Mouse (Mus musculus) midbrain, embryonic 16.5 days (tissue): ENCODE results near the gene Acsl5. TPM values are rescaled to one million over a fixed set of nuclear protein-coding genes. Genes with fewer than 3 reads are reported as not detected.

ENCODE experiments used
- ATAC-seq: fragments of 200-750 bp; cut with Nextera tagmentation; 2 replicates; pipeline ENCODE4 v1.8.0; 2017; ENCODE audit warnings: moderate TSS enrichment
- H3K27ac ChIP-seq: fragments of 300-500 bp; sonication (generic); 2 replicates; pipeline ENCODE4 v1.5.1; 2014; ENCODE audit warnings: mild to moderate bottlenecking, low read length, mixed read lengths
- H3K27me3 ChIP-seq: fragments of 300-500 bp; sonication (generic); 2 replicates; pipeline ENCODE4 v1.6.1; 2014; ENCODE audit warnings: low read depth, low read length, mixed read lengths; ENCODE audit not compliant: control insufficient read depth, insufficient read depth
- H3K36me3 ChIP-seq: fragments of 300-500 bp; sonication (generic); 2 replicates; pipeline ENCODE4 v1.6.1; 2014; ENCODE audit warnings: mild to moderate bottlenecking, low read length, moderate library complexity, mixed read lengths; ENCODE audit not compliant: control insufficient read depth, insufficient read depth
- H3K4me1 ChIP-seq: fragments of 300-500 bp; sonication (generic); 2 replicates; pipeline ENCODE4 v1.6.1; 2014; ENCODE audit warnings: mild to moderate bottlenecking, low read length, mixed read lengths; ENCODE audit not compliant: control insufficient read depth, insufficient read depth
- H3K4me2 ChIP-seq: fragments of 300-500 bp; sonication (generic); 2 replicates; pipeline ENCODE4 v1.6.1; 2014; ENCODE audit warnings: mild to moderate bottlenecking, low read length, mixed read lengths
- H3K4me3 ChIP-seq: fragments of 300-500 bp; sonication (generic); 2 replicates; pipeline ENCODE4 v1.5.1; 2014; ENCODE audit warnings: low read depth, mild to moderate bottlenecking, low read length, moderate library complexity, mixed read lengths
- H3K9ac ChIP-seq: fragments of 300-500 bp; sonication (generic); 2 replicates; pipeline ENCODE4 v1.6.1; 2014; ENCODE audit warnings: low read depth, low read length, mixed read lengths
- H3K9me3 ChIP-seq: fragments of 300-500 bp; sonication (generic); replicated peaks from 2 replicates; pipeline ENCODE4 v1.6.1; 2014; ENCODE audit warnings: mild to moderate bottlenecking, low read length, mixed read lengths; ENCODE audit not compliant: control insufficient read depth, poor library complexity, severe bottlenecking
- WGBS: fragments of 180-500 bp; shearing (Covaris S2); extraction: QIAGEN DNeasy Blood & Tissue Kit; methylation state at CpG from one replicate; pipeline ENCODE4 v1.1.7; 2014; 5-methylcytosine and 5-hydroxymethylcytosine counted together
- polyA plus RNA-seq: library from polyadenylated mRNA; unstranded; fragments of >200 nt; fragmentation: Nextera tagmentation; extraction: Ambion mirVana; gene quantifications from 2 replicates; pipeline ENCODE4 v1.2.1, GENCODE M21; 2015

Gene Acsl5
- polyA plus RNA-seq, 1 experiment from 2014 or later = 14.7 TPM

DNA sequence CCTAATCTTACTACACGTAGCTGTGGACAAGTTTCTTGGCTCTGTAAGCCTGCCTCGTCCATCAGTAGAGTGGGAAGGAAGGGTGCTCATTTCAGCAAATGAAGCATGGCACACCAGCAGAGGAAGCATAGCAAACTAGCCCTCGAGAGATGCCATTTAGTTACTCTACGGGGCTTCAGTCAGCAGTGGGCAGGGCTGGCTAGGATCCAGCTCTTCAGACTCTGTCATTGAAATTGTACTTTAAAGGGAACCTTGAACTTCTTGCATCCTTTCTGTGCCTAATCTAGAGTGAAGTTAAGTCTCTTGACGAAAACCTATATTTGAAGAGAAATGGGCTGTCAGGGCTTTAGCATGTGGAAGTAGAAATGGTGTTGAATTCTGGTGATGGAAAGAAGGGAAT is 67.8 kb downstream of the Acsl5 start:
- 84% methylated on average over 5 of the region's 5 CpGs for WGBS
- no peak for ATAC-seq
- no peak overlapping the region for H3K4me2 ChIP-seq
- H3K36me3 ChIP-seq = peaks cover 9% of the 10 kb centered on the region; the same call in 1 of the 2 replicates
- no peak overlapping the region for H3K9ac ChIP-seq
- no peak overlapping the region for H3K27ac ChIP-seq
- no peak overlapping the region for H3K4me3 ChIP-seq
- H3K27me3 ChIP-seq = no peaks in the 10 kb centered on the region
- H3K9me3 ChIP-seq = no peaks in the 10 kb centered on the region
- H3K4me1 ChIP-seq = peaks cover 18% of the 10 kb centered on the region

GRCm38 (mm10) chr19:55322604-55323003 is 70.9 kb downstream of the Acsl5 start:
- Histone ChIP-seq H3K4me3 (no peak overlapping the region), H3K36me3 (peaks cover 13% of the 10 kb centered on the region), H3K4me2 (no peak overlapping the region), H3K9me3 (no peaks in the 10 kb centered on the region), H3K9ac (no peak overlapping the region), H3K27ac (no peak overlapping the region), H3K4me1 (peaks cover 3% of the 10 kb centered on the region), H3K27me3 (no peaks in the 10 kb centered on the region)
- ATAC-seq = no peak
- WGBS = 95% methylated on average over 8 of the region's 8 CpGs

DNA sequence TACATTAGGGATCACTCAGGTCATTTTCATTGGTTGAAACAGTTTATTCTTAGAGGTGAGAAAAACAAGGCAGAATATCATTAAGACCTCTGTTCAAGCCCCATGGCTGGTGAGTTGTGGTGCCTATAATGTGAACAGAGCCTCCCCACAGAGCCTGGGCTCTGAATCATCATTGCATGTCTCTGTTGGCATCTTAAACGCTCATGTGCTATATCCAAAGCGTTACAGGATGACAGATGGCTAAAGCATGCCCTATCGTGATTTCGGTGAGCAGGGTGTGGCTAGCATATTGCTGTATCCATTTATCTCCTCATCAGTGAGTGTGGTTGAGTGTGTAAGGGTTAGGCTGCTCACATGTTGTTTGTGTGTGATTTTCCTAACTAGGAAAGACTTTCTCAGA is 75.8 kb downstream of the Acsl5 start:
- WGBS = 90% methylated on average over 4 of the region's 4 CpGs
- no peak overlapping the region for H3K4me2 ChIP-seq
- H3K4me1 ChIP-seq = no peaks in the 10 kb centered on the region
- no peak for ATAC-seq
- H3K27ac ChIP-seq = no peak overlapping the region
- no peak overlapping the region for H3K4me3 ChIP-seq
- H3K27me3 ChIP-seq = no peaks in the 10 kb centered on the region
- no peak overlapping the region for H3K9ac ChIP-seq
- peaks cover 26% of the 10 kb centered on the region for H3K36me3 ChIP-seq
- H3K9me3 ChIP-seq = no peaks in the 10 kb centered on the region

GRCm38 (mm10) chr19:55331776-55332175 is 80.0 kb downstream of the Acsl5 start:
- H3K4me3 ChIP-seq = no peak overlapping the region
- H3K9me3 ChIP-seq = no peaks in the 10 kb centered on the region
- no peak overlapping the region for H3K4me2 ChIP-seq
- no peak for ATAC-seq
- WGBS = 96% methylated on average over 5 of the region's 5 CpGs
- peaks cover 13% of the 10 kb centered on the region; the same call in 1 of the 2 replicates for H3K36me3 ChIP-seq
- H3K27ac ChIP-seq = no peak overlapping the region
- peaks cover 4% of the 10 kb centered on the region for H3K4me1 ChIP-seq
- no peak overlapping the region for H3K9ac ChIP-seq
- H3K27me3 ChIP-seq = no peaks in the 10 kb centered on the region

- H3K4me3 ChIP-seq = no peak overlapping the region
- H3K4me2 ChIP-seq = no peak overlapping the region
- H3K27ac ChIP-seq = no peak overlapping the region
- H3K9ac ChIP-seq = no peak overlapping the region
- no peaks in the 10 kb centered on the region for H3K9me3 ChIP-seq
- peak; percentile 63 for ATAC-seq
- H3K27me3 ChIP-seq = no peaks in the 10 kb centered on the region
- H3K4me1 ChIP-seq = peaks cover 11% of the 10 kb centered on the region
- H3K36me3 ChIP-seq = peaks cover 13% of the 10 kb centered on the region; the same call in 1 of the 2 replicates
- 87% methylated on average over 8 of the region's 8 CpGs for WGBS
Observed at GRCm38 (mm10) chr19:55332641-55333268, 81.0 kb downstream of the Acsl5 start.

GRCm38 (mm10) chr19:55335881-55336280 is 84.1 kb downstream of the Acsl5 start:
- H3K9me3 ChIP-seq = no peaks in the 10 kb centered on the region
- H3K36me3 ChIP-seq = no peaks in the 10 kb centered on the region
- ATAC-seq = no peak
- H3K27me3 ChIP-seq = no peaks in the 10 kb centered on the region
- H3K9ac ChIP-seq = no peak overlapping the region
- H3K4me2 ChIP-seq = no peak overlapping the region
- 93% methylated on average over 1 of the region's 1 CpGs for WGBS
- peaks cover 11% of the 10 kb centered on the region for H3K4me1 ChIP-seq
- H3K4me3 ChIP-seq = no peak overlapping the region
- no peak overlapping the region for H3K27ac ChIP-seq

DNA sequence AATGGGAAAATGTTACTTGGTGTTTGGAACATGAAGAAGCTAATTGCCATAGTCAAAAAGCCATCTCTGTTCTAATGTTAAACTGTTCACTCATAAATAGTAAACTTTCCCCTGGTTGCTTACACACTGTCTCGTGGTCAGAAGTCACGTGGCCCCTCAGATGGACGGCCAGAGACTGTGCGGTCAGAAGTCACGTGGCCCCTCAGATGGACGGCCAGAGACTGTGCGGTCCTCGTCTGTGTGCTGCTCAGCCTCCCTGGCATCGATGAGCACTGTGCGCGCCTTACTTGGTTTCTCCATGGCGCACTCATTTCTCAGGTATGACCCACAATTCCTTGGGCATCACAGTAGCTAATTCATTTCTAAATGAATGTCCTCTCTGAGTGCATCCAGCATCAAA is 84.7 kb downstream of the Acsl5 start:
- Histone ChIP-seq H3K4me1 (peaks cover 14% of the 10 kb centered on the region), H3K27ac (peak overlapping the region; percentile 57), H3K4me3 (no peak overlapping the region), H3K4me2 (no peak overlapping the region), H3K9ac (no peak overlapping the region), H3K36me3 (no peaks in the 10 kb centered on the region), H3K27me3 (no peaks in the 10 kb centered on the region), H3K9me3 (no peaks in the 10 kb centered on the region)
- WGBS = 71% methylated on average over 12 of the region's 12 CpGs
- ATAC-seq = no peak

DNA sequence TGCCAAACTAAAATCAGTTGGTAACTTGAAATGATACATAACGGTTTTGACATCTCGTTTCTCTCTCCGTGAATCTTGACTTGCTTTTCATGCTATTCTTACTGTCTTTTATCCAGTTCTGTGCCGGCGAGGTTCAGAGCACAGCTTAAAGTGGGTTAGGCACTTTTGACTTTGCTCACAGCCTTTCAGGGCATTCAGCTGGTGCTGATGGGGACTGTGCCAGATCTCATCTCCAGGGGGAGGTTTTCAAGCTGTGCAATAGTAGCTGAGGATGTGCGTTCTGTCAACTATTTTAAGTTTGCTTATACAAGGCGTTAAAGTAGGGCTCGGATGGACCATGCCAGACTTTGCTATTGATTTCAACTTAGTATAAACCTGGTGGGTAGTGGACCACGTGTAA is 85.3 kb downstream of the Acsl5 start:
- 53% methylated on average over 9 of the region's 9 CpGs for WGBS

GRCm38 (mm10) chr19:55337664-55338063 is 85.9 kb downstream of the Acsl5 start:
- Histone ChIP-seq H3K4me2 (no peak overlapping the region), H3K27ac (no peak overlapping the region), H3K9me3 (no peaks in the 10 kb centered on the region), H3K9ac (no peak overlapping the region), H3K27me3 (no peaks in the 10 kb centered on the region), H3K4me3 (no peak overlapping the region), H3K36me3 (no peaks in the 10 kb centered on the region), H3K4me1 (peaks cover 19% of the 10 kb centered on the region)
- WGBS = 86% methylated on average over 10 of the region's 10 CpGs
- ATAC-seq = no peak

More for the DNA sequence above, 85.3 kb downstream of the Acsl5 start:
- Histone ChIP-seq H3K27ac (peak overlapping the region; percentile 57), H3K4me2 (no peak overlapping the region), H3K27me3 (no peaks in the 10 kb centered on the region), H3K4me1 (peaks cover 19% of the 10 kb centered on the region), H3K9ac (no peak overlapping the region), H3K9me3 (no peaks in the 10 kb centered on the region), H3K4me3 (no peak overlapping the region), H3K36me3 (no peaks in the 10 kb centered on the region)
- peak; percentile 56; the same call in 1 of the 2 replicates for ATAC-seq
